Mouse (Mus musculus) midbrain, postnatal 0 days (tissue): ENCODE measurements around the gene Sgms2. TPM values are rescaled to one million over a fixed set of nuclear protein-coding genes. Genes with fewer than 3 reads are reported as not detected.

ENCODE experiments used
- ATAC-seq: fragments of 200-750 bp; cut with Nextera tagmentation; 2 replicates; pipeline ENCODE4 v1.8.0; 2017; ENCODE audit warnings: moderate number of reproducible peaks, mild to moderate bottlenecking, moderate TSS enrichment, moderate library complexity; ENCODE audit not compliant: low FRiP score
- DNase-seq: peaks from one replicate; pipeline ENCODE4 v3.0.0-alpha.2; 2015; ENCODE audit warnings: low spot score
- H3K27ac ChIP-seq: fragments of 300-500 bp; sonication (generic); 2 replicates; pipeline ENCODE4 v1.5.1; 2014; ENCODE audit warnings: low read depth, mild to moderate bottlenecking, low read length, mixed read lengths
- H3K27me3 ChIP-seq: fragments of 300-500 bp; sonication (generic); 2 replicates; pipeline ENCODE4 v1.6.1; 2014; ENCODE audit warnings: low read length, control low read depth, mixed read lengths; ENCODE audit not compliant: insufficient read depth
- H3K36me3 ChIP-seq: fragments of 300-500 bp; sonication (generic); 2 replicates; pipeline ENCODE4 v1.6.1; 2014; ENCODE audit warnings: low read length, control low read depth, mixed read lengths; ENCODE audit not compliant: insufficient read depth
- H3K4me1 ChIP-seq: fragments of 300-500 bp; sonication (generic); 2 replicates; pipeline ENCODE4 v1.6.1; 2014; ENCODE audit warnings: mild to moderate bottlenecking, control low read depth, antibody characterized with exemption, low read length, mixed read lengths; ENCODE audit not compliant: insufficient read depth
- H3K4me2 ChIP-seq: fragments of 300-500 bp; sonication (generic); 2 replicates; pipeline ENCODE4 v1.6.1; 2014; ENCODE audit warnings: low read depth, mild to moderate bottlenecking, low read length, mixed read lengths; ENCODE audit not compliant: poor library complexity, severe bottlenecking
- H3K4me3 ChIP-seq: fragments of 300-500 bp; sonication (generic); 2 replicates; pipeline ENCODE4 v1.5.1; 2014; ENCODE audit warnings: low read depth, mild to moderate bottlenecking, low read length, moderate library complexity
- H3K9ac ChIP-seq: fragments of 300-500 bp; sonication (generic); replicated peaks from 2 replicates; pipeline ENCODE4 v1.6.1; 2014; ENCODE audit warnings: mild to moderate bottlenecking, low read length, moderate library complexity, mixed read lengths; ENCODE audit not compliant: poor library complexity, severe bottlenecking
- H3K9me3 ChIP-seq: fragments of 300-500 bp; sonication (generic); 2 replicates; pipeline ENCODE4 v1.6.1; 2016; ENCODE audit warnings: low read length, control low read depth
- CTCF ChIP-seq: IDR thresholded peaks from 2 replicates; pipeline ENCODE4 v1.5.1; 2016; ENCODE audit warnings: antibody characterized with exemption, mild to moderate bottlenecking
- WGBS: fragments of 180-500 bp; shearing (Covaris S2); extraction: QIAGEN DNeasy Blood & Tissue Kit; methylation state at CpG from one replicate; pipeline ENCODE4 v1.1.7; 2014; 5-methylcytosine and 5-hydroxymethylcytosine counted together
- polyA plus RNA-seq: library from polyadenylated mRNA; unstranded; fragments of >200 nt; fragmentation: Nextera tagmentation; extraction: Ambion mirVana; gene quantifications from 2 replicates; pipeline ENCODE4 v1.2.1, GENCODE M21; 2015
- total RNA-seq: library from RNA; depleted of rRNA; stranded (reverse); fragments of >200 nt; gene quantifications from 2 replicates; pipeline ENCODE4 v1.2.3, GENCODE M21; 2014

The Sgms2 gene
- total and polyA plus RNA-seq, 2 experiments from 2014 or later, result 1.9 to 10.6 TPM

DNA sequence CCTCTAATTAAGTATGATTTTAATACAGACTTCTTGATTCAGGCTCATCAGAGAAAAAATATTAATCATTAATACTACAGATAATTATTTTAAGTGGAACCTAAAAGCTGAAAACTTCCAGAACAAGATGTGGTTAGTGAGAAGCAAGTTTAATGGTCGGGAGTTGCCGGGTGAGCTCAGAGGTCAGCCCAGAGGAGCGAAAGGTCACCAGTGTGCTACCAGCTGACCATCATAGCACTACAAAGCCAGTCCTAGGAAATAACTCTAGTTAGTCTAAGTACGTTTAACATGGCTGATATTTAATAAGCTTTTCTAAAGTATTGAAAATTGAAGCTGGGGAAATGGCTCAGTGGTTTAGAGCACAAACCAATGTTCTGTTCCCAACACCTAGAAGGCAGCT lies 129.3 kb downstream of the Sgms2 start:
- Histone ChIP-seq H3K4me3 (no peak overlapping the region), H3K4me1 (peaks cover 3% of the 10 kb centered on the region; the same call in 1 of the 2 replicates), H3K4me2 (no peak overlapping the region), H3K27ac (no peak overlapping the region), H3K36me3 (no peaks in the 10 kb centered on the region), H3K9ac (no peak overlapping the region), H3K27me3 (no peaks in the 10 kb centered on the region), H3K9me3 (no peaks in the 10 kb centered on the region)
- WGBS, result 85% methylated on average over 4 of the region's 4 CpGs
- ATAC-seq (no peak), DNase-seq (no peak)
- no peak for TF ChIP-seq CTCF

DNA sequence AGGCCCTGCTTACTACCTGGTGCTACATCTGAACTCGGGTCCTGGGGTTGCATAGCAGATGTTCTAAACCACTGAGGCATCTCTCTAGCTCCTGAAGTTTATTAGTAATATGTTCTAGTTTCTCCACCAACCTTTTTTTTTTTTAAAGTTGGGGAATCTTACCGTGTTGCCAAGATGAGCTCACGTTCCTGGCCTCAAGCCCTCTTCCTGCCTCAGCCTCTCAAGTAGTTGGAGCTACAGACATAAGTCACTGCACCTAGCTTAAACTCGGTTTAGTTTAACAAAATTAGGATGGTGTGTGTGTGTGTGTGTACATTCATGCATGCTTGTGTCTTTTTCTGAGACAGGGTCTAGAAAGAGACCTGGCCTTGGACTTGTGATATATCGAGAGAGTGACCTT lies 132.2 kb downstream of the Sgms2 start:
- Histone ChIP-seq H3K27me3 (no peaks in the 10 kb centered on the region), H3K27ac (no peak overlapping the region), H3K4me2 (no peak overlapping the region), H3K4me3 (no peak overlapping the region), H3K4me1 (no peaks in the 10 kb centered on the region), H3K9me3 (no peaks in the 10 kb centered on the region), H3K36me3 (no peaks in the 10 kb centered on the region), H3K9ac (no peak overlapping the region)
- no peak for ATAC-seq
- DNase-seq, result no peak
- WGBS, result 89% methylated on average over 5 of the region's 5 CpGs
- TF ChIP-seq CTCF, result no peak

DNA sequence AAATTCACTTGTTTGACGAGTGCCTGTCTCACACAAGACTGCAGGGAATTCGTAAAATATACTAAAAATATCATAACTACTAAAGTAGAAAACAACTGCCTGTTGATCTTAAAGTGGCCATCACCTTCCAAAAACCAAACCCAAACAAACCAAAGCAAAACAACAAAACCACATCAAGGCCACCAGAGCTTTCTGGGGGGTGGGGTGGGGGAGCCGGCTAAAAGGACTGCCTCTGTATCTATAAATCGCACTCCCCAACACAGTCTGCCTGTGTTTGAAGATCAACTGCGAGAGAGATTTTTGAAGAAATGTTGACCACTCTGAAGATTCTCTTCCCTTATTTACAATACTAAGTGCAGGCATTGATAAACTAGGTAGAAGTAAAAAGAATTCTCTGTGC lies 133.0 kb downstream of the Sgms2 start:
- DNase-seq (no peak), ATAC-seq (no peak)
- H3K9ac ChIP-seq, result no peak overlapping the region
- H3K27ac ChIP-seq, result no peak overlapping the region
- H3K9me3 ChIP-seq, result no peaks in the 10 kb centered on the region
- H3K4me3 ChIP-seq, result no peak overlapping the region
- 84% methylated on average over 5 of the region's 5 CpGs for WGBS
- no peaks in the 10 kb centered on the region for H3K36me3 ChIP-seq
- no peak for TF ChIP-seq CTCF
- H3K27me3 ChIP-seq, result no peaks in the 10 kb centered on the region
- H3K4me1 ChIP-seq, result no peaks in the 10 kb centered on the region
- H3K4me2 ChIP-seq, result no peak overlapping the region

DNA sequence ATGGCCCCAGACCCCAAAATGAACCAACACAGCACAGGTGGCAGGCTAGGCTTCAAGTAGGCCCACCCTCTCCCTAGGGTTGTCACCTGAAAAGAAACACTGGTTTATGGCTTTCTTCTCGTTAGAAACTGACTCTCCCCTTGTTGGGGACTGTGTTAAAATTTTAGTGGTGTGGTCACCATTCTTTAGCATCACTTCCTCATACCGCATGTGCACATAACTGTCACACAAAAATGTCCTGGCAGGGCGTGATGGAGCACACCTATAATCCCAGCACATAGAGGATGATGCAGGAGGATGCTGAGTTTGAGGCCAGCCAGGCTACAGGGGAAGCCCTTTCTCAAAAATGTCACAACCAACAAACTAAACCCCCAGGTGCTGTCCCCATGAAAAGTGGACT lies 133.6 kb downstream of the Sgms2 start:
- DNase-seq (no peak), ATAC-seq (no peak)
- no peaks in the 10 kb centered on the region for H3K9me3 ChIP-seq
- H3K27ac ChIP-seq, result no peak overlapping the region
- WGBS, result 87% methylated on average over 3 of the region's 3 CpGs
- no peak overlapping the region for H3K9ac ChIP-seq
- no peak overlapping the region for H3K4me2 ChIP-seq
- H3K4me1 ChIP-seq, result no peaks in the 10 kb centered on the region
- TF ChIP-seq CTCF, result no peak
- no peaks in the 10 kb centered on the region for H3K27me3 ChIP-seq
- no peak overlapping the region for H3K4me3 ChIP-seq
- H3K36me3 ChIP-seq, result no peaks in the 10 kb centered on the region

DNA sequence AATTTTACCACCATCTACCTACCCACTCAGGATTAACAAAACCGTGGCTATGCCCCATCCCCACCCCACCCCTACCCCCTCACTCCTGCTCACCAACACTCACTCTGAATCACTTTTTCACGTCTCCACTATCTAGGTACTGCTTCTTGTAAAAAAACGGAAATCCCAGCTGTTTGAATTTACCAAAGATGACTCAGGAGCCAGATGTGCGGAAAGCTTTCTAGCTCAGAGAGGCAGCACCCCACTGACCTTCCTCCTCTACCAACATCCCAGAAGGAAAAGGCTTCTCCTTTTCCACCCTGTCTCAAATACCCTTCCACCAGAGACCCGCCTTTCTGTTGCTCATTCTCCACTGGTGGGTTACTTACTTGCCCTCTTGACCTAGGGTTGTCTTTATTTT lies 135.2 kb downstream of the Sgms2 start:
- 76% methylated on average over 5 of the region's 5 CpGs for WGBS
- no peak overlapping the region for H3K27ac ChIP-seq
- H3K4me2 ChIP-seq, result no peak overlapping the region

DNA sequence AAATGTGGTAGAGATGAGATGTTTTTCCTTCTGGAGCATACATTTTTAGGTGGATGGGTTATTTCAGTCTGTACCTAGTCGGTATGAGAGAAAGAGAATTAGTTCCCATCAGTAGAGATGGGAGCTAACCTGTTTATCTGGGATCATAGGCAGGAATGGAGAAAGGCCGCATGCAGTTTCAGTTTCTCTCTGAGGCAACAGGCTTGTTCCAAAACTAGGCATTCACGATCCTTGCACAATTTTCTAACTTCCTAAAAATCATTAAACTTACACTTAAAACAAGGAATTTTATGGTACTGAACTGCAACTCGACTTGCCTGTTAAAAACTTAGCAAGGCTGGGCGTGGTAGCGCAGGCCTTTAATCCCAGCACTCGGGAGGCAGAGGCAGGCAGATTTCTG lies 140.7 kb downstream of the Sgms2 start:
- no peaks in the 10 kb centered on the region for H3K9me3 ChIP-seq
- H3K4me3 ChIP-seq, result no peak overlapping the region
- DNase-seq (no peak), ATAC-seq (no peak)
- no peak overlapping the region for H3K27ac ChIP-seq
- no peaks in the 10 kb centered on the region for H3K36me3 ChIP-seq
- WGBS, result 91% methylated on average over 7 of the region's 7 CpGs
- H3K9ac ChIP-seq, result no peak overlapping the region
- H3K4me2 ChIP-seq, result no peak overlapping the region
- H3K4me1 ChIP-seq, result no peaks in the 10 kb centered on the region
- TF ChIP-seq CTCF, result no peak
- no peaks in the 10 kb centered on the region for H3K27me3 ChIP-seq

More for the DNA sequence above, 135.2 kb downstream of the Sgms2 start:
- no peaks in the 10 kb centered on the region for H3K9me3 ChIP-seq
- H3K4me3 ChIP-seq, result no peak overlapping the region
- no peak overlapping the region for H3K9ac ChIP-seq
- TF ChIP-seq CTCF, result no peak
- H3K27me3 ChIP-seq, result no peaks in the 10 kb centered on the region
- no peaks in the 10 kb centered on the region for H3K4me1 ChIP-seq
- no peak for DNase-seq
- no peaks in the 10 kb centered on the region for H3K36me3 ChIP-seq
- ATAC-seq, result no peak
